Mouse (Mus musculus): ENCODE results near the gene Map10.

DNA sequence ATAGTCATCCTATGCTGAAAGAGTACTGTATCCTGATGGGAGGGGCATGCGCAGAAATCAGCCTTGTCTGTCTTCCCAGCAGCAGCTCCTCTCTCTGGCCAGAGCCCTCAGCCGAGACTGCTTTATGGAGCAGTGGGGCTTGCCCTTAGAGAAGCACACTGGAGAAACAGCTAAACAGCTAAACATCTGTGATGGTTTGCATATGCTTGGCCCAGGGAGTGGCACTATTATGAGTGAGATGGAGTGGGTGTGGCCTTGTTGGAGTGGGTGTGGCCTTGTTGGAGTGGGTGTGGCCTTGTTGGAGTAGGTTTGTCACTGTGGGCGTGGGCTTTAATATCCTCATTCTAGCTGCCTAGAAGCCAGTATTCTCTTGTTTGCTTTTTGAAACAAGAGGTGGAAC, 23.6 kb downstream of the Map10 start:
- TF ChIP-seq CTCF (IDR thresholded peaks at IDR 0.05; ENCODE audit: control insufficient read depth, insufficient read depth, insufficient replicate concordance, low read depth, low read length): no peak
- TF ChIP-seq POLR2A (IDR thresholded peaks at IDR 0.05; ENCODE audit: control insufficient read depth, low read depth, low read length): no peak
